Mouse (Mus musculus): ENCODE measurements around the gene Pmepa1.

- no peak for TF ChIP-seq CTCF (IDR thresholded peaks at IDR 0.05; ENCODE audit: low read depth, low read length)
- no peak for TF ChIP-seq POLR2A (IDR thresholded peaks at IDR 0.05; ENCODE audit: extremely low read depth, insufficient read depth, low read length)
These were observed 69.3 kb downstream of the Pmepa1 start for GRCm38 (mm10) chr2:173207051-173207450.

Data from liver, adult 2 months (tissue).